Mouse (Mus musculus): ENCODE data around the gene Gm49661.

Gm49661 gene

DNA sequence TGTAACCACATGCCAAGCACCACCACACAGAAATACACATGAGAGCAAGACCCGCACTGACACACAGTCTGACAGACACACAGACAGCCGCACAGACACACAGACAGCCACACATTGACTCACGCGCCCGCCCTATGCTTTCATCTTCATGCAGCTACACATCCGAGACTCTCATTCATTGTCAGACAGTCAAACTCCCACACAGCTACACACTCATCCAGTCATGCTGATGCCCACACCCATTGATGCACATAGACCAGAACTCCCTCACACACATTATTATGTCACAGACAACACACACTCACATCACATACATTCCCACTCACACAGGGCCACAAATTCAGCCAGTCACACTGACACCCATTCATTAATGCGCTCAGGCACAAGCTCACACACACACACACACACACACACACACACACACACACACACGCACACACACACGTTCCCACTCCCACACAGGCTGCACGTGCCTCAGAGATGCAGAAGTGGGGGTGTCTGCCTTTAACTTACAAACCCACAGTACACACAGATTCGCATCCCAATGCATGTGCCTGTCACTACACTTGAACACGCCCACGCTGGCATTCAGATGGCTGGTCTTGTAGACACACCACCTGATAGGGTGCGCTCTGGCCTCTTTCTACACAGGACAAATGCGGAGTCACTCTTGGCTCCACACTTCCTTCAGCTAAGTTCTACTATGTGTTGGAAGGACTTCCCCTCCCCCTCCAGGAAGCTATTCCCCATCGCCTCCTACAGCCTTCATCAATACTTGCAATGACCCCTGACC, 35.3 kb downstream of the Gm49661 start:
- no peak for DNase-seq (ENCODE audit: low spot score)

DNA sequence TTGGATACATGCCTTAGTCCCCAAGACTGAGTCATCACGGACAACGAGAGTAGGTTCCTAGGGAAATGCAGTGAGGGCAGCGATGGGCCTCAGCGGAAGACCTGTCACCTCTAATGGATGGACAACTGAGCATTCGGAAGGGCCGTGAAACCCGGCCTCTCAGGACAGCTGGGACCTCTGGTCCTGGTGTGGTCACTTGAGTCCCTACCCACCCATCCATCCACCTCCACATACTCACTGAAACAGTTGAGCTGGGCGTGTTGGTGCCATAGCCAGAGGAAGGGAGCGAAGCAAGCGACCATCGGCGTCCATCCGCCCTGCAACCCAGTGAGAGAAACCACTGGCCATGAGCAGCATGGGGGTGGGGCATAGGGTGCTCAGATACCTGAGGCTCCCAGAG, 38.7 kb downstream of the Gm49661 start:
- no peak for DNase-seq (ENCODE audit: low spot score)

DNA sequence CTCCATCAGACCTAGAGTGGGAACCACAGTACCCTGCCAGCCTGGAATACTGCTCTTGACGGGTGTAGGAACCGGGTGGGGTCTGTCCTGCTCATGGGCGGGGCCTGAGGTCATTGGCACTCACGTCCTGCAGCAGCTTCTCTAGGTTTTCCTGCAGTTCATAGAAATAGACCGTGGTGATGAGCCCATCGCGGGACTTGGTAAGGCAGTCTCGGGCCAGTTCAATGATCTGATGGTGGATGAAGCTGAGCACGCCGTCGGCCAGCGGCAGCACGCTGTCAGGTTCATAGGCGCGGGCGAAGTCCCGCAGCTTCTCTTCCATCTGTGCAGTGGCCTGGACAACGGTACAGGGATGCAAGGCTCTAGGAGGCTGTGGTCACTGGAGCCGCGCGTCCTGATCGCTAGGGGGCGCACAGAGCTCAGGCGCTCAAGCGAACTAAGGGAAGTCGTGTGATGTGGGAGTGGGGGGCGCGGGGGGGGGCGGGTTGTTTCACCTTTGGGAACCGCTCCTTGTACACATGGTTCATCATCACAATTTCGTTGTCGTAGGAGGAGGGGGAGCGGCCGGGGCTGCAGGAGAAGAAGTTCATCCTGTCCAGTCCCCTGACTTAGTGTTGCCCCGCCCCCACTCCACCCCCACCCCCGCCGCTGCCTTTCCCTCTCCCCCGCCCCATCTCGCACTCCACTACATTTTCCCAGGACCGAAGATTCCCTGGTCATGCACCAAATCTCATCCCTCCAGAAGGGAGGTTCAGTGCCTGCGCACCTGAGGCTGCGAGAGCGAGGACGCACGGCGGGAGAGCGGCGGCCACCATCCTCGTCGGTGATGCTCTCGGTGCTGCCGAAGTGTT, 40.6 kb downstream of the Gm49661 start:
- peak; percentile 73 for DNase-seq (ENCODE audit: low spot score)

DNA sequence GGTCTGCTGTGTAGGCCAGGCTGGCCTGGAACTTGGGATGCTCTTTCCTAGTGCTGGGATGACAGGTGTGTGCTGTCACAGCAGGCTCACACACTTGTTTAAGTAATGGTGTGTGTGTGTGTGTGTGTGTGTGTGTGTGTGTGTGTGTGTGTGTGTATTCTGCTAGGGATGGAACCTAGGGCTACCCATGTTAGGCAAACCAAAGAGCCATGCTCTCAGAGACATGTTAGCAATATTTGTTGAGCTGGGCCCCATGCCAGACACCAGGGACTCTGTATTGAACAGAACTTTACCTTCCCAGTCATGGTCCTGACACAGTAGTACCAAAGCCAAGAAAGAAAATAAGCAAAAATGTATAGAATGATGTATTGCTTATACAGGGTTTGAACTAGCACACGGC, 41.7 kb downstream of the Gm49661 start:
- no peak for DNase-seq (ENCODE audit: low spot score)

DNA sequence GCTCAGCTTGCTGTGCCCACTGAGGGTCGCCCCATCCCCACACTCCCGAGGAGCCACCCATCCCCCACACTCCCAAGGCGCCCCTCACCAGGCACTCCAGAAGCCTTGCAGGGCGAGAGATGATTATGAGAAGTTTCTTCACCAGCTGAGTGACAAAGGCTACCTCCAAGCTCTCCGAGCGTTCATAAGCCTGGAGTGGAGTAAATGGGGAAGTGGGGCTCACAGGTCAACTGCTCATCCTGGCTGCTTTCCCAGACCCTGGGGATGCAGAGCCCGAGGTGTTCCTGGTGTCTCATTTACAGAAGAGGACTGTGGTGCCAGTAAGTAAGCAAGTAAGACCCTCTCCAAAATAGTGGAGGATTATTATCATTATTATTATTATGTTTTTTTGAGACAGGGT, 43.7 kb downstream of the Gm49661 start:
- DNase-seq (ENCODE audit: low spot score): no peak

DNA sequence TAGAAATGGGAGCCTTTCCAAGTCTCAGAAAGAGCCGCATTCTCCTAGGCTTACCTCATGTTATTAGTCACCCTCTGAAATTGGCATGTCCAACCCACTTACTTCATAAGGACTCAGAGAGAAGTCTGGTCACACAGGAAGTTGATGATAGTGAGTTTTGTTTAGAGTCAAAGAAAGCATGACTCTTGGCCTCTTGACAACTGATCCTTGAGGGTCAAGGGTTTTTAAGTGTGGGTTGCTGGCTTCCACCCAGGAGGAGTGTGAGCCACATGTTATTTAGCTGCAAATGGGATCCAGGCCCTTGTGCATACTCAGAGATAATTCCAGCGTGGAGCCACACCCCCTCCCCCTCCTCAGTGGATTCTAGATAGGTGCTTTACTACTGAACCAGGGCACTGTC, 47.6 kb downstream of the Gm49661 start:
- DNase-seq (ENCODE audit: low spot score): no peak

DNA sequence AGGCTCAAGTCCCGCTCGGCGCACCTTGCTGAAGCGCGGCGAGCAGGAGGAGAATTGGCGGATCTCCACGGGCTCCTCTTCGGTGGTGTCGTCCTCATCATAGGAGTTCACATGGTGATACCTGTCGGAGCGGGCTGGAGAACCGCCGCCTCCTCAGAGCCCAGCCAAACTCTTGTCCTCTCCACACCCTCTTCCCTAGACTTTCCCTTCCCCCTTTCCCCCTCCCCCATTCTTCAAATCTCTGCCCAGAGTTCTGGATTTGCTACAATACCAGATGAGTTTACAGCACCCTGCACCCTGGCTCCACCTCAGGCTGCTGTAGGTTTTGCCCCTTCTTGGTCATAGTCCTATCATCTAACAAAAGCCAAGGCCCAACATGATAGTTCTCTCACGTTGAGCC, 50.6 kb downstream of the Gm49661 start:
- DNase-seq (ENCODE audit: low spot score): no peak

DNA sequence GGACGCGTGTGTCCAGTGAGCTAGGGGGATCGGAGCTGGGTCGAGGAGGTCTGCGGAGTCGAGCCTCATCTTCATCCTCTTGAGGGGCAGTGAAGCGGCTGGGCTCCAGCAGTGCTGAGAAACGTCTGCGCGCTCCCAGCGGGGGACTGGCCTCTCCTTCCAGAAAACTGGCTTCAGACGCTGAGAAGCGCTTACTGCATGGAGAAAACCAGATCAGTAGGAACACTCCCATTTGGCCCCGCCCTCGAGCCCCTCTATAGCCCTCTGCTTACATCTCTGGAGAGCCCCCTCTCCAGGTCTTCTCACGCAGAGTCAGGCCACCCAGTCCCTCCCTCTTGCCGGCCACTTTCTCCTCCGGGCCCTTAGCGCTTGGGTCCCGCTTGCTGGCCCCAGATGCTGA, 51.5 kb downstream of the Gm49661 start:
- no peak for DNase-seq (ENCODE audit: low spot score)

All from urinary bladder, postnatal 25 days (tissue).